Mouse (Mus musculus): ENCODE measurements at regions not wholly inside any gene's neighbourhood (a gene's known extent, or its start where the extent isn't known, plus 50 kb on each side); places are given as distances from the start of the nearest gene placed in this dataset.

DNA sequence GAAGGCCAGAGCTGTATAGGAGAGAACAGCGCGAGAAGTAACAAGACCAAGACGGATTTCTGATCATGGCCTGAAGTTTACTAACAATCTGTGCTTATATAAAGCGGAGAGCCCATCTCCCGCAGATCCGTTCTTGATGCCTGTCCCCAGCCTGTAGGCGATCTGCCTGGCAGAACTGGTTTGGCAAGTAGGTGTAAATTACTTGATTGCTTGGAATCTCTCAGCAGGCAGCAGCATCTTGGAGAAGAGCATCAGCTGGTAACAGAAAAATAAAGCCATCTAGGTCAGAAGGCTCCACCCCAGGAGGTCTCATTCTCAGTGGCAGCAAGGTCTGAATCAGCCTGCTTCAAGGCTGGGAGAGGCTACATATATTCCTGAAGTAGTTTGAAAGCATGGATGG lies 401.5 kb downstream of the Dhx35 start:
- no peak for DNase-seq (ENCODE audit: low read depth in 1 of 2, low spot score in 2 of 2)
- H3K4me3 ChIP-seq (ENCODE audit: extremely low read depth, insufficient read depth, insufficient read length), result no peak overlapping the region
- no peaks in the 10 kb centered on the region for H3K4me1 ChIP-seq (ENCODE audit: control insufficient read depth, insufficient read depth, insufficient read length)
- no peak overlapping the region for H3K27ac ChIP-seq (ENCODE audit: insufficient read depth, low read length)
- H3K27me3 ChIP-seq (ENCODE audit: control insufficient read depth, insufficient read depth, low read length), result no peaks in the 10 kb centered on the region
- TF ChIP-seq CTCF (IDR thresholded peaks at IDR 0.05; ENCODE audit: extremely low read depth, insufficient read depth, insufficient read length, insufficient replicate concordance), result no peak
- TF ChIP-seq POLR2A (IDR thresholded peaks at IDR 0.05; ENCODE audit: low read depth, low read length), result no peak
- H3K36me3 ChIP-seq (ENCODE audit: control insufficient read depth, insufficient read depth, low read length), result no peaks in the 10 kb centered on the region
- 40% methylated on average over 7 of the region's 7 CpGs for WGBS

DNA sequence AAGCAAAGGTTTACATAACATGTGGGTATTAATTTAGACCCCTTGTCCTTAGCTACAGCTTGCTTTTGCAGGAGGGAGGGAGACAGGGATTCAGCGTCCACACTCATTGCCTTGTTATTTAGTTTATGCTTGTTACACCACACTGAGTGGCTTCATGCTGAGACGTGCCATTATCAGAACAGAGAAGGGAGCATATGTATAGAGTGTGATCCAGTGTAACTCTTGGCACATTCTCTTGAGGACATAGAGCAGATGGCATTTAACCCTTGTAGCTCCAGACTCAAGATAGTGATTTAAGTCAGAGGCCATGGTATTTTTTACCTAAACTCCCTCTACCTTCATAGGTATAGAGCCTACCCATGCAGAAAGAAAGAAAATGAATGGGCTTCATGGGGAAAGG lies 437.7 kb downstream of the Dhx35 start:
- H3K27ac ChIP-seq (ENCODE audit: insufficient read depth, low read length), result no peak overlapping the region
- no peak for TF ChIP-seq POLR2A (IDR thresholded peaks at IDR 0.05; ENCODE audit: low read depth, low read length)
- no peak for TF ChIP-seq CTCF (IDR thresholded peaks at IDR 0.05; ENCODE audit: extremely low read depth, insufficient read depth, insufficient read length, insufficient replicate concordance)
- 75% methylated on average over 2 of the region's 2 CpGs for WGBS
- DNase-seq (ENCODE audit: low read depth in 1 of 2, low spot score in 2 of 2), result no peak
- no peaks in the 10 kb centered on the region for H3K4me1 ChIP-seq (ENCODE audit: control insufficient read depth, insufficient read depth, insufficient read length)
- H3K4me3 ChIP-seq (ENCODE audit: extremely low read depth, insufficient read depth, insufficient read length), result no peak overlapping the region
- H3K36me3 ChIP-seq (ENCODE audit: control insufficient read depth, insufficient read depth, low read length), result no peaks in the 10 kb centered on the region
- no peaks in the 10 kb centered on the region for H3K27me3 ChIP-seq (ENCODE audit: control insufficient read depth, insufficient read depth, low read length)

DNA sequence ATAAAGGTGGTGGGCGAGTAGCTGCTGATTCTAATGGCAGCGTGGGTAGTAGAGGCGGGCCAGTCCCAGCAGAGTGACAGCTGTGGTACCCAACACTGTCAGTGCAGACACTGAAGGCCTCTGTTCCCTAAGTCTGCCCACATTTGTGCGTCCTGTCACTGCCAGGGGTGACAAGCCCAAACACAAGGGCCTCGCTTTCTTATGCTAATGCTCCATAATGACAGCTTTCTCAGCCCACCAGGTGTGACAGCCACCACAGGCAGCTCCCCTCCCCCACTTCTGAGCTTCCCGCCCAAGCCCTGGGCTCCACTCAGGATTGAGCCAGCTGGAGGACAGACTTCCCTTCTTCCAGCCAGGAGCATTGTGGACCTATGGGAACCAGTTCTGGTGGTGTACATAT lies 440.4 kb downstream of the Dhx35 start:
- H3K27ac ChIP-seq (ENCODE audit: insufficient read depth, low read length), result no peak overlapping the region
- TF ChIP-seq POLR2A (IDR thresholded peaks at IDR 0.05; ENCODE audit: low read depth, low read length) (no peak), CTCF (IDR thresholded peaks at IDR 0.05; ENCODE audit: extremely low read depth, insufficient read depth, insufficient read length, insufficient replicate concordance) (no peak)
- no peaks in the 10 kb centered on the region for H3K36me3 ChIP-seq (ENCODE audit: control insufficient read depth, insufficient read depth, low read length)
- WGBS, result 60% methylated on average over 6 of the region's 6 CpGs
- no peak overlapping the region for H3K4me3 ChIP-seq (ENCODE audit: extremely low read depth, insufficient read depth, insufficient read length)
- H3K4me1 ChIP-seq (ENCODE audit: control insufficient read depth, insufficient read depth, insufficient read length), result no peaks in the 10 kb centered on the region
- no peaks in the 10 kb centered on the region for H3K27me3 ChIP-seq (ENCODE audit: control insufficient read depth, insufficient read depth, low read length)
- DNase-seq (ENCODE audit: low read depth in 1 of 2, low spot score in 2 of 2), result no peak

DNA sequence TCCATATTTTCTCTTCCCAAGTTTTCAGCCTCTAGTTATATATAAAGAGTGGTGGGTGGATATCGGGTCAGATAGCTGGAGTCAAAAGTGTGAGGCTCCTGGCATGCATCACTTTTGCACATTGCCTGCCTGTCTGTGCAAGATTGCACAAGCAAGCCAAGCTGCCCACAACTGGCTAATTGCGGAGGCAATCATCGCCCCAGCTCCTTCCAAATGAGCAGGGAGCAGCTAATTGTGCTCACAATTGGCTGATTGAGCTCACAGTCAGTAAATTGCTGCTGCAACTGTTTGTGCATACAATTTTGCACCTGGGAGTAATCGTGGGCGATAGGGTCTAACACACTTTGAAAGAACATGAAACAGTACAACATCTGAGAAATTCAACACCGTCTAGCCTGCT lies 455.5 kb downstream of the Dhx35 start:
- TF ChIP-seq POLR2A (IDR thresholded peaks at IDR 0.05; ENCODE audit: low read depth, low read length) (no peak), CTCF (IDR thresholded peaks at IDR 0.05; ENCODE audit: extremely low read depth, insufficient read depth, insufficient read length, insufficient replicate concordance) (no peak)
- no peaks in the 10 kb centered on the region for H3K4me1 ChIP-seq (ENCODE audit: control insufficient read depth, insufficient read depth, insufficient read length)
- H3K4me3 ChIP-seq (ENCODE audit: extremely low read depth, insufficient read depth, insufficient read length), result no peak overlapping the region
- H3K27ac ChIP-seq (ENCODE audit: insufficient read depth, low read length), result no peak overlapping the region
- 90% methylated on average over 6 of the region's 6 CpGs for WGBS
- H3K27me3 ChIP-seq (ENCODE audit: control insufficient read depth, insufficient read depth, low read length), result no peaks in the 10 kb centered on the region; the same call in 1 of the 2 replicates
- no peak for DNase-seq (ENCODE audit: low read depth in 1 of 2, low spot score in 2 of 2)
- no peaks in the 10 kb centered on the region for H3K36me3 ChIP-seq (ENCODE audit: control insufficient read depth, insufficient read depth, low read length)

DNA sequence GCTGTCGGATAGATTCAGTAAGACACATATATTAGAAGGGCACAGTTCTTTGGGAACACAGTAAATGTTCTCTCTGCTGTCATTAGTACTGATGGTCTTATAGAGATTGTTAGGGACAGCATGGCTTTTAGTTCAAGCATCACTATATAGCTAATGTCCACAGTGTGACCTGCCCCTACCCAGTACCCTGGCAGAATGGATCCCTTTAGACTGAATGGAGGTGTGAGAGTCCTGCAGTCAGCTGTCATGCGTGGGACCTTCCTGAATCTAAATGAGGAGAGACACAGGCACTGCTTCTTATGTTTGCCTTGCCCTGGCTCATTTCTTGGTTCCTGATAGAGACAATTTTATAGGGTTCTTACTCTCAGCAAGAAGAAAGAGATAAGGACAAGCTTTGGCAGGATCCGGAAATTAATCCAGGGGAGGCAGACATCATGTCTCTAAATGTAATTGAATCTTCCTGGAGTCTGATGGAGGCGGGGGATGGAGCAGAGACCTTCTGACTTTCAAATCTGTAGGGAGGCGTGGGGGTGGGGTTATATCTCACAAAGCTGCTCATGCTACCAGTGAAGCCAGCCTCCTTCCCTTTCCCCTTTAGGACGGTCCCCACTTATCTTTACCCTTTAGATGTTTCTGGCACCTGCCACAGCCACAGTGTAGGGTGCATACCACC lies 456.5 kb downstream of the Dhx35 start:
- no peak for DNase-seq (ENCODE audit: low read depth in 1 of 2, low spot score in 2 of 2)
- no peaks in the 10 kb centered on the region for H3K4me1 ChIP-seq (ENCODE audit: control insufficient read depth, insufficient read depth, insufficient read length)
- H3K27me3 ChIP-seq (ENCODE audit: control insufficient read depth, insufficient read depth, low read length), result no peaks in the 10 kb centered on the region; the same call in 1 of the 2 replicates
- no peak overlapping the region for H3K27ac ChIP-seq (ENCODE audit: insufficient read depth, low read length)
- H3K4me3 ChIP-seq (ENCODE audit: extremely low read depth, insufficient read depth, insufficient read length), result no peak overlapping the region
- TF ChIP-seq POLR2A (IDR thresholded peaks at IDR 0.05; ENCODE audit: low read depth, low read length) (no peak), CTCF (IDR thresholded peaks at IDR 0.05; ENCODE audit: extremely low read depth, insufficient read depth, insufficient read length, insufficient replicate concordance) (no peak)
- no peaks in the 10 kb centered on the region for H3K36me3 ChIP-seq (ENCODE audit: control insufficient read depth, insufficient read depth, low read length)
- WGBS, result 79% methylated on average over 6 of the region's 6 CpGs

DNA sequence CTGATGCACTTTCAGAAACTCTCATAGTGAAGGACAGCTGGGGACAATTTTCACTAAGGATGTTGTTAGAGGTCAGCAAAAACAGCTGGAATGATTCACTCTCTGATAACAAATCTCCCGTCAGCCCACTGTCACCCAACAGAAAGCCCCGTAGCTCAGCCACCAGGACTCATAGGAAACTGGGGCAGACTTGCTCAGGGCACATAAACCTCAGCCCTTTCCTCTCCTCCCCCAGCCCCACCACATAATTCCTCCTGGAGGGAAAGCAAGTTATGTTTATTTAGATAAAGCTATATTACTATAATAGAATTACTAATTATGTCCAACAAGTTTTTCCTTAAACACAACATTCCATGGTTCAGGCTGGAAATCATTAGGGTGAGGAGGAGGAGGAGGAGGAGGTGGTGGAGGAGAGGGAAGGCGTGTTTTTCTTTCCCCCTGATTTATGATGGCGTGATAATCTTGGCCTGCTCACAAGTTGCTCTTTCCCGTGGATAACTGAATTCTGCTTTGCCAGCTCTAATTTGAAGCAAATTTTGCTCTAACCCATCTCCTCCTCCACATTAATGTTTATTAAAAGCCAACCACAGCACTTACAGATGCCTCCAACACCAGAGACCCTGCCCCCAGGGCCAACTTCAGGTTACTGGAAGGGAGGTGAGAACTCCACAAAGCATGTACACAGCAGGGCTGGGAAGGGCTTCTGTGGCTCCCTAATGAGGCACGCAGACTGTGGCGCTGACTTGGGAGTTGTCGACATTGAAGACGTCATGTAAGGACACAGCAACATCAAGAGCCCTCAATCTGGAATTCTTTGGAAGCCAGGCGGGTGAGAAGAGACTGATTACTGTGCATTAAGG lies 475.8 kb downstream of the Dhx35 start:
- WGBS, result 77% methylated on average over 10 of the region's 10 CpGs
- H3K27ac ChIP-seq (ENCODE audit: insufficient read depth, low read length), result no peak overlapping the region; the same call in 1 of the 2 replicates
- DNase-seq (ENCODE audit: low read depth in 1 of 2, low spot score in 2 of 2), result no peak
- no peaks in the 10 kb centered on the region for H3K27me3 ChIP-seq (ENCODE audit: control insufficient read depth, insufficient read depth, low read length)
- TF ChIP-seq POLR2A (IDR thresholded peaks at IDR 0.05; ENCODE audit: low read depth, low read length) (no peak), CTCF (IDR thresholded peaks at IDR 0.05; ENCODE audit: extremely low read depth, insufficient read depth, insufficient read length, insufficient replicate concordance) (no peak)
- H3K4me3 ChIP-seq (ENCODE audit: extremely low read depth, insufficient read depth, insufficient read length), result no peak overlapping the region
- H3K36me3 ChIP-seq (ENCODE audit: control insufficient read depth, insufficient read depth, low read length), result no peaks in the 10 kb centered on the region
- no peaks in the 10 kb centered on the region for H3K4me1 ChIP-seq (ENCODE audit: control insufficient read depth, insufficient read depth, insufficient read length)

DNA sequence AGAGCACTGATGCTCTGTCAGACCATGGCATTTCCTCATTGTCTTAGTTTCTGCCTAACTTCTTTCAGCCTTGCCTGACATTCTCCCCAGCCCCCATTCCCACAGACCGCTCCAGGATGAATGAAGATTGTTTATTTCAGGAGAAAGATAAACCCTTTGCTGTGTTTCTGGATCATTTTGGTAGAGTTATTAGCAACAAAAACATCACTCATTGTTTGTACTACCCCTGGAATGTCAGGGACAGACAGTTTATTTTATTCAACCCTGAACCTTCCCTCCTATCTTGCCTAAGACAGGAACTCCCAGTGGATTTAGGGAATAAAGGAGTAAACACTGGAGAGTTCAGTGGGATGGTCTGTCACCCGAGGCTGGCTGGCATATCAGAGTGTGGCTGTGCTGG lies 484.3 kb downstream of the Dhx35 start:
- H3K27me3 ChIP-seq (ENCODE audit: control insufficient read depth, insufficient read depth, low read length), result no peaks in the 10 kb centered on the region
- H3K4me1 ChIP-seq (ENCODE audit: control insufficient read depth, insufficient read depth, insufficient read length), result no peaks in the 10 kb centered on the region
- no peak for DNase-seq (ENCODE audit: low read depth in 1 of 2, low spot score in 2 of 2)
- H3K4me3 ChIP-seq (ENCODE audit: extremely low read depth, insufficient read depth, insufficient read length), result no peak overlapping the region
- no peak overlapping the region for H3K27ac ChIP-seq (ENCODE audit: insufficient read depth, low read length)
- no peak for TF ChIP-seq CTCF (IDR thresholded peaks at IDR 0.05; ENCODE audit: extremely low read depth, insufficient read depth, insufficient read length, insufficient replicate concordance)
- no peak for TF ChIP-seq POLR2A (IDR thresholded peaks at IDR 0.05; ENCODE audit: low read depth, low read length)
- H3K36me3 ChIP-seq (ENCODE audit: control insufficient read depth, insufficient read depth, low read length), result no peaks in the 10 kb centered on the region
- WGBS, result 43% methylated on average over 2 of the region's 2 CpGs
